Mouse (Mus musculus): ENCODE measurements around the gene Pkn2.

Gene Pkn2

DNA sequence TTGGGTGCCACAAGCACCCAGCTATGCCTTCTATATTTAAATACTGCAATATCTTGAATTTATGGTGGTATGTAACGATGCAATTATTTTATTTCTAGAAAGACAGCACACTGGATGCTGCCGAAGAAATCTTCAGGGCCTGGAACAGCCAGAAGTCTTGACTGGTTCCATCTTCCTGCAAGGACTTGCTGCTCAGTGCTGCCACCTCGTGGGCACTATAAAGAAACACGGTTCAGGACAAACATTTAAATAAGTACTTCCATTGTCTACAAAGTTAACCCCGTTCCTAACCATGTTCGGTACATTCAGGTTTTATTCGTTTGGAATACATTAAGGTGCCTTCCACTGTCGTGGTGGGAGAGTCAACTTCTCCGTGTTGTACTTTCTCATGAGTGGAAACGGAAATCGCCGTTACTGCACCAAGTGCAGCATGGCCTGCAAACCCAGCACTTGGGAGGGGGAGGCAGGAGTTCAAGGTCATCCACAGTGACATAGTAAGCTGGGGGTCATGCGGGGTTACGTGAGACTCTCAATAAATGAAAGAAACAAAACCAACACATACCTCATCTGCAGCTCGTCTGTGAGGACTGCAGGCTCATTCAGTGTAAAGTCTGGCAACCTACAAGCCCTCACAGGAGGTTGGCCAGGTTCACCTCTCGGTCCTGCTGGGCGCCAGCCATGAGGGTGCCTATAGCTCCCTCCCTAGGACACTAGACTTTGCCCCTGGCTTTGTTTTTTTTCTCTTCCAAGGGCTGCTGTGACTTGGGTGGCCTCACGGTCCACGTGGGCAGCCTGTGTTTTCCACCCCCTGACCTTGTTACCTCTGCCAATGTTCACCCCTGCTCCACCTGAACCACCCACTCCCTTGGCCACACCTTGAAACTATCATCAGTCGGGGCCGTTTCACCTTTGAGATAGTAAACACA, 137.6 kb downstream of the Pkn2 start:
- DNase-seq (ENCODE audit: low spot score in 2 of 2) = no peak
